ENCODE assay signal across 25 mouse cellular contexts in genomic region chr8:87711955-87712354, GRCm38 (mm10).
A peak's percentile ranks its signal among the peaks of the same experiment; 100 is the strongest.
DNase-seq lines count a peak whose midpoint lies in the region; ATAC-seq lines count a peak whose summit lies in the region.
"Had no signal": no experiment of that assay in that cellular context is flagged by ENCODE, and none has a peak within 500 bp of the region (broad histone marks: within the 10 kb centered on the region; RNA-seq: fewer than 3 reads in every experiment).

No protein-coding gene starts in this region.

- no peak overlapping the region for H3K4me2 ChIP-seq in midbrain, embryonic 11.5 days
- H3K4me2 ChIP-seq in hindbrain, embryonic 12.5 days (replicated peaks) = no peak overlapping the region
- no peak overlapping the region for H3K4me2 ChIP-seq in hindbrain, embryonic 16.5 days (ENCODE audit: low read length)
- no peak overlapping the region for H3K4me2 ChIP-seq in midbrain, embryonic 16.5 days (ENCODE audit: low read length)
- H3K4me2 ChIP-seq: embryonic facial prominence, embryonic 13.5 days; liver, embryonic 15.5 days had no signal

- no peaks in the 10 kb centered on the region for H3K9me3 ChIP-seq in midbrain, embryonic 10.5 days (replicated peaks)
- no peaks in the 10 kb centered on the region for H3K9me3 ChIP-seq in midbrain, embryonic 11.5 days (ENCODE audit: control insufficient read depth, low read length)
- H3K9me3 ChIP-seq in hindbrain, embryonic 12.5 days (replicated peaks) = no peaks in the 10 kb centered on the region
- H3K9me3 ChIP-seq in hindbrain, embryonic 16.5 days (ENCODE audit: control insufficient read depth, low read length) = no peaks in the 10 kb centered on the region
- no peaks in the 10 kb centered on the region for H3K9me3 ChIP-seq in midbrain, embryonic 16.5 days (replicated peaks; ENCODE audit: control insufficient read depth, low read length, poor library complexity, severe bottlenecking)
- H3K9me3 ChIP-seq: embryonic facial prominence, embryonic 13.5 days; heart, embryonic 10.5 days; limb, embryonic 10.5 days; liver, embryonic 15.5 days had no signal

- no peak overlapping the region for H3K4me3 ChIP-seq in midbrain, embryonic 10.5 days
- no peak overlapping the region for H3K4me3 ChIP-seq in midbrain, embryonic 11.5 days (ENCODE audit: low read depth, low read length)
- H3K4me3 ChIP-seq in hindbrain, embryonic 12.5 days = no peak overlapping the region
- H3K4me3 ChIP-seq in hindbrain, embryonic 16.5 days (ENCODE audit: low read length) = no peak overlapping the region
- H3K4me3 ChIP-seq in midbrain, embryonic 16.5 days (ENCODE audit: low read depth, low read length) = no peak overlapping the region
- H3K4me3 ChIP-seq: embryonic facial prominence, embryonic 13.5 days; erythroblast, embryonic 14.5 days; heart, embryonic 10.5 days; limb, embryonic 10.5 days; liver, embryonic 15.5 days had no signal

- H3K36me3 ChIP-seq in midbrain, embryonic 10.5 days = peaks cover 3% of the 10 kb centered on the region; the same call in 1 of the 2 replicates
- no peaks in the 10 kb centered on the region for H3K36me3 ChIP-seq in midbrain, embryonic 11.5 days (ENCODE audit: control insufficient read depth, insufficient read depth, low read length)
- no peaks in the 10 kb centered on the region for H3K36me3 ChIP-seq in hindbrain, embryonic 12.5 days
- H3K36me3 ChIP-seq in hindbrain, embryonic 16.5 days (ENCODE audit: control insufficient read depth, insufficient read depth, low read length) = no peaks in the 10 kb centered on the region
- no peaks in the 10 kb centered on the region for H3K36me3 ChIP-seq in midbrain, embryonic 16.5 days (ENCODE audit: control insufficient read depth, insufficient read depth, low read length)
- H3K36me3 ChIP-seq: embryonic facial prominence, embryonic 13.5 days; heart, embryonic 10.5 days; limb, embryonic 10.5 days; liver, embryonic 15.5 days had no signal

- H3K9ac ChIP-seq in midbrain, embryonic 11.5 days (ENCODE audit: low read length) = no peak overlapping the region
- no peak overlapping the region for H3K9ac ChIP-seq in hindbrain, embryonic 12.5 days
- H3K9ac ChIP-seq in hindbrain, embryonic 16.5 days (ENCODE audit: low read depth, low read length) = no peak overlapping the region
- H3K9ac ChIP-seq in midbrain, embryonic 16.5 days (ENCODE audit: low read depth, low read length) = peak overlapping the region; percentile 47
- H3K9ac ChIP-seq: embryonic facial prominence, embryonic 13.5 days; liver, embryonic 15.5 days had no signal

- ATAC-seq in midbrain, embryonic 11.5 days (ENCODE audit: low FRiP score) = no peak
- ATAC-seq in hindbrain, embryonic 12.5 days (ENCODE audit: low FRiP score) = no peak
- ATAC-seq in hindbrain, embryonic 16.5 days = no peak
- ATAC-seq in midbrain, embryonic 16.5 days = no peak
- ATAC-seq: activated CD4-positive, CD25-positive, alpha-beta regulatory T cell, adult 4 months; forebrain, embryonic 16.5 days; intestine, embryonic 16.5 days had no signal

- H3K4me1 ChIP-seq in midbrain, embryonic 10.5 days = peaks cover 64% of the 10 kb centered on the region
- H3K4me1 ChIP-seq in midbrain, embryonic 11.5 days (ENCODE audit: control insufficient read depth, insufficient read depth, low read length) = peaks cover 25% of the 10 kb centered on the region
- peaks cover 62% of the 10 kb centered on the region for H3K4me1 ChIP-seq in hindbrain, embryonic 12.5 days
- H3K4me1 ChIP-seq in hindbrain, embryonic 16.5 days (ENCODE audit: control insufficient read depth, insufficient read depth, low read depth, low read length) = peaks cover 45% of the 10 kb centered on the region
- H3K4me1 ChIP-seq in midbrain, embryonic 16.5 days (ENCODE audit: control insufficient read depth, insufficient read depth, low read length) = peaks cover 44% of the 10 kb centered on the region
- H3K4me1 ChIP-seq: liver, embryonic 15.5 days had no signal

- H3K27ac ChIP-seq in midbrain, embryonic 10.5 days (replicated peaks) = peak overlapping the region; percentile 55; the same call in 1 of the 2 replicates
- no peak overlapping the region for H3K27ac ChIP-seq in midbrain, embryonic 11.5 days (ENCODE audit: low read depth, low read length)
- H3K27ac ChIP-seq in hindbrain, embryonic 12.5 days = peak overlapping the region; percentile 71; the same call in 1 of the 2 replicates
- H3K27ac ChIP-seq in hindbrain, embryonic 16.5 days (ENCODE audit: low read depth, low read length) = peak overlapping the region; percentile 30
- peak overlapping the region; percentile 66 for H3K27ac ChIP-seq in midbrain, embryonic 16.5 days (ENCODE audit: low read length)
- H3K27ac ChIP-seq: heart, embryonic 10.5 days; limb, embryonic 10.5 days; liver, embryonic 15.5 days; macrophage had no signal

- H3K27me3 ChIP-seq in midbrain, embryonic 10.5 days (ENCODE audit: low read depth, poor library complexity, severe bottlenecking) = no peaks in the 10 kb centered on the region
- H3K27me3 ChIP-seq in midbrain, embryonic 11.5 days (ENCODE audit: control insufficient read depth, insufficient read depth, low read length) = no peaks in the 10 kb centered on the region
- no peaks in the 10 kb centered on the region for H3K27me3 ChIP-seq in hindbrain, embryonic 12.5 days
- no peaks in the 10 kb centered on the region for H3K27me3 ChIP-seq in hindbrain, embryonic 16.5 days (replicated peaks; ENCODE audit: control insufficient read depth, insufficient read depth, low read length)
- H3K27me3 ChIP-seq in midbrain, embryonic 16.5 days (ENCODE audit: control insufficient read depth, insufficient read depth, low read depth, low read length) = no peaks in the 10 kb centered on the region
- H3K27me3 ChIP-seq: embryonic facial prominence, embryonic 13.5 days; liver, embryonic 15.5 days had no signal

- DNase-seq in midbrain, embryonic 10.5 days (ENCODE audit: low spot score) = no peak
- DNase-seq in midbrain, embryonic 11.5 days (ENCODE audit: low spot score, missing footprints) = no peak
- no peak for DNase-seq in thymus, postnatal 14 days
- no peak for DNase-seq in heart, adult 8-10 months (ENCODE audit: low spot score)
- DNase-seq: adrenal gland, adult 8-10 months; cerebellum, adult 8-10 months; embryo, embryonic 11 days; heart, postnatal 4 days; kidney, adult 9 months; kidney, postnatal 14 days; liver; right cerebral cortex, postnatal 25 days; spleen, adult 18-20 months had no signal

- WGBS in midbrain, embryonic 10.5 days = 85% methylated on average over 6 of the region's 6 CpGs
- WGBS in midbrain, embryonic 11.5 days = 78% methylated on average over 6 of the region's 6 CpGs
- 81% methylated on average over 6 of the region's 6 CpGs for WGBS in hindbrain, embryonic 12.5 days
- 50% methylated on average over 6 of the region's 6 CpGs for WGBS in hindbrain, embryonic 16.5 days
- 45% methylated on average over 6 of the region's 6 CpGs for WGBS in midbrain, embryonic 16.5 days
